Mouse (Mus musculus) bone marrow macrophage, adult 2 months (primary cell): ENCODE measurements around the gene Acer3. TPM values are rescaled to one million over a fixed set of nuclear protein-coding genes. Genes with fewer than 3 reads are reported as not detected.

Experiments
- H3K27ac ChIP-seq: 2 replicates; pipeline ENCODE4 v1.5.1; 2012; ENCODE audit warnings: low read depth, low read length; ENCODE audit not compliant: insufficient read depth
- H3K4me1 ChIP-seq: 2 replicates; pipeline ENCODE4 v1.6.1; 2012; ENCODE audit warnings: low read length; ENCODE audit not compliant: control insufficient read depth, insufficient read depth
- H3K4me3 ChIP-seq: 2 replicates; pipeline ENCODE4 v1.5.1; 2012; ENCODE audit warnings: mild to moderate bottlenecking, low read length, moderate library complexity; ENCODE audit not compliant: insufficient read depth
- CTCF ChIP-seq: IDR thresholded peaks from 2 replicates; pipeline ENCODE4 v1.5.1; 2012; ENCODE audit warnings: low read depth, mild to moderate bottlenecking, low read length, moderate library complexity
- POLR2A ChIP-seq: IDR thresholded peaks from 2 replicates; pipeline ENCODE4 v1.6.1; 2012; ENCODE audit warnings: mild to moderate bottlenecking, low read depth, low read length, borderline replicate concordance
- polyA plus RNA-seq: library from polyadenylated mRNA; stranded (reverse); fragments of >200 nt; gene quantifications from 2 replicates; pipeline ENCODE4 v1.2.4, GENCODE M21; 2012; ENCODE audit not compliant: missing spikeins, insufficient read depth, insufficient read length

Gene Acer3
- polyA plus RNA-seq = 69.6 and 73.6 TPM in 2 replicates

- no peak for TF ChIP-seq CTCF
- TF ChIP-seq POLR2A = no peak
- H3K4me3 ChIP-seq = no peak within 1 kb of the TSS
- peaks cover 60% of the 10 kb centered on the region for H3K4me1 ChIP-seq
- peak within 1 kb of the TSS; percentile 95 for H3K27ac ChIP-seq
Measured at GRCm38 (mm10) chr7:98321083-98321482, at the start of gene Acer3. Gene Acer3 (minus strand): TSS chr7:98321208.

GRCm38 (mm10) chr7:98369762-98370369 is 48.9 kb upstream of the Acer3 start:
- no peak for TF ChIP-seq POLR2A
- TF ChIP-seq CTCF = no peak
- Histone ChIP-seq H3K27ac (no peak overlapping the region), H3K4me1 (no peaks in the 10 kb centered on the region), H3K4me3 (no peak overlapping the region)

GRCm38 (mm10) chr7:98361662-98362061 is 40.7 kb upstream of the Acer3 start:
- Histone ChIP-seq H3K4me1 (peaks cover 21% of the 10 kb centered on the region), H3K4me3 (peak overlapping the region; percentile 88), H3K27ac (peak overlapping the region; percentile 98)
- TF ChIP-seq POLR2A = no peak
- TF ChIP-seq CTCF = no peak

- TF ChIP-seq CTCF (no peak), POLR2A (0 out of 2 replicates have a peak, but pooled peaks have one; percentile 29)
- peaks cover 26% of the 10 kb centered on the region for H3K4me1 ChIP-seq
- H3K27ac ChIP-seq = peak within 1 kb of the TSS; percentile 98
- H3K4me3 ChIP-seq = peak within 1 kb of the TSS; percentile 88
Measured at GRCm38 (mm10) chr7:98361063-98361652, 40.1 kb upstream of the Acer3 start, which contains the start of gene Tsku. Gene Tsku (minus strand): TSS chr7:98361328.

GRCm38 (mm10) chr7:98360621-98360990 is 39.6 kb upstream of the Acer3 start:
- H3K4me3 ChIP-seq = peak overlapping the region; percentile 88
- peaks cover 31% of the 10 kb centered on the region for H3K4me1 ChIP-seq
- TF ChIP-seq CTCF = no peak
- no peak for TF ChIP-seq POLR2A
- peak overlapping the region; percentile 98; the same call in 1 of the 2 replicates for H3K27ac ChIP-seq

- Histone ChIP-seq H3K4me3 (peak overlapping the region; percentile 88), H3K27ac (no peak overlapping the region), H3K4me1 (peaks cover 36% of the 10 kb centered on the region)
- TF ChIP-seq CTCF (no peak), POLR2A (no peak)
Measured at GRCm38 (mm10) chr7:98359951-98360620, 39.1 kb upstream of the Acer3 start.

GRCm38 (mm10) chr7:98358016-98358415 is 37.0 kb upstream of the Acer3 start:
- no peak overlapping the region for H3K27ac ChIP-seq
- no peak for TF ChIP-seq CTCF
- TF ChIP-seq POLR2A = no peak
- peaks cover 42% of the 10 kb centered on the region for H3K4me1 ChIP-seq
- no peak overlapping the region for H3K4me3 ChIP-seq

GRCm38 (mm10) chr7:98357324-98357723 is 36.3 kb upstream of the Acer3 start:
- TF ChIP-seq POLR2A (no peak), CTCF (no peak)
- H3K4me3 ChIP-seq = no peak overlapping the region
- no peak overlapping the region for H3K27ac ChIP-seq

GRCm38 (mm10) chr7:98354921-98355310 is 33.9 kb upstream of the Acer3 start:
- Histone ChIP-seq H3K4me1 (peaks cover 33% of the 10 kb centered on the region), H3K4me3 (no peak overlapping the region), H3K27ac (no peak overlapping the region)
- TF ChIP-seq POLR2A = no peak
- no peak for TF ChIP-seq CTCF

More at GRCm38 (mm10) chr7:98357324-98357723, 36.3 kb upstream of the Acer3 start:
- H3K4me1 ChIP-seq = peaks cover 37% of the 10 kb centered on the region
